Mouse (Mus musculus) adrenal gland (tissue): Measurements from ENCODE around the gene Mrm2.

Experiments used
- intact Hi-C: fragments of 180-260 bp; cut with DNase I; formaldehyde crosslinking; loops from one replicate; pipeline ENCODE4 v1.15.1; 2025

Gene Mrm2

DNA sequence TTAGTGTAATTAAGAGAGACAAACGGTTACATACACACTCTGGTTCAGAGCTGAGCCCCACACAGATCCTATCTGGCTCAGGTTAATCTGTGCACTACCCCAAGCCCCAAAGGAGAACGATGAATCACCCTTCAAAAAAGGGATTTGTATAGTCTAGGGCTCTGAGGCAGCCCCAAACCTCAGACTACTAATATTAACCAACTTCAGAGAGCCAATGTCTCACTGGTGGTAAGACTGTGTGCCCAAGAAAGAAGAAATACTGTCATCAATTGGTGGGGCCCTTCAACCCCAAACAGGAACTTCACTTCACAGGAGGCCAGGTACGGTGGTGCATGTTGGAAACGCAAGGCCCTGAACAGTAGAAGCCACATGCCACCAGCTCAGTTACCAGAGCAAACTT lies 13.5 kb upstream of the Mrm2 start:
- intact Hi-C loops = no loop called here

GRCm38 (mm10) chr5:140342880-140343279 lies 11.2 kb upstream of the Mrm2 start:
- intact Hi-C loops = loop anchor here (5.0 kb wide), 1 partner anchor 49 kb away; no protein-coding TSS in a partner anchor

- intact Hi-C loops = loop anchor here (5.0 kb wide), 2 partner anchors 52 to 503 kb away; no protein-coding TSS in a partner anchor
Measured at GRCm38 (mm10) chr5:140339836-140340235, 8.1 kb upstream of the Mrm2 start.

- intact Hi-C loops = loop anchor here (5.0 kb wide), 1 partner anchor 501 kb away; no protein-coding TSS in a partner anchor
Measured at GRCm38 (mm10) chr5:140338779-140339178, 7.1 kb upstream of the Mrm2 start.

GRCm38 (mm10) chr5:140336680-140337079 lies 5.0 kb upstream of the Mrm2 start:
- intact Hi-C loops = loop anchor here (5.0 kb wide), 1 partner anchor 499 kb away; no protein-coding TSS in a partner anchor

DNA sequence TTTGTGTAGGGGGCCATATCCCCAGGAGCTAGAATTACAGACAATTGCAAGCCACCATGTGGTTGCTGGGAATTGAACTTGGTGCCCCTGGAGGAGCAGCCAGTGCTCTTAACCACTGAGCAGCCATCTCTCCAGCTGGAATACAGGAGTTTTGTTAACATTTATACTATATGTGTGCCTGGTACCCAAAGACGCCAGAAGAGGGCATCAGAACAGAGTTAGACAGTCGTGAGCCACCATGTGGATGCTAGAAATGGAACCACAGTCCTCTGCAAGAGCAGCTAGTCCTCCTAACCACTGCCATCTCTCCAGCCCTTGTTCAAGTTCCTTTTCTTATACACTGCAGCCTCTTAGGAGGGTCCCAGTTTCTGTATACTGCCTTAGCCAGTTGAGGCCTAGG lies 1.9 kb upstream of the Mrm2 start:
- intact Hi-C loops = loop anchor here (5.0 kb wide), 3 partner anchors 64 to 204 kb away; no protein-coding TSS in a partner anchor

GRCm38 (mm10) chr5:140332519-140332918 lies 821 bp upstream of the Mrm2 start:
- intact Hi-C loops = loop anchor here (5.0 kb wide), 3 partner anchors 65 to 205 kb away; no protein-coding TSS in a partner anchor

DNA sequence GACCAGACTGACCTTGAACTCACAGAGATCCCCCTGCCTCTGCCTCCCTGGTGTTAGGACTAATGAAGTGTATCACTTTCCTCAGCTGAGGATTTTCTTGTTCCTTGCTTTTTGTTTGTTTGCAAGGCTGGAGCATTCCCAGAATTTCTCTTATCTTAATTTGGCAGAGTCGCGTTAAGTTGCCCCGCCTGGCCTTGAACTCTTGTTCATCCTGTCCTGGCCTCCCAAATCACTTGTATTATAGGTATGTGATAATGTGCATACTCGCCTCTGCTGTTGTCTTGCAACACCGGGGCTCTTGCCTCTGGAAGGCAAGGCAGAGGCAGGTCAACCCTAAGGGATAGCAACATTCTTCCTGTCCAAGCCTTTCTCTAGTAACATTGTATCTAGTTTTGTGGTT lies 7.6 kb downstream of the Mrm2 start:
- intact Hi-C loops = no loop called here

DNA sequence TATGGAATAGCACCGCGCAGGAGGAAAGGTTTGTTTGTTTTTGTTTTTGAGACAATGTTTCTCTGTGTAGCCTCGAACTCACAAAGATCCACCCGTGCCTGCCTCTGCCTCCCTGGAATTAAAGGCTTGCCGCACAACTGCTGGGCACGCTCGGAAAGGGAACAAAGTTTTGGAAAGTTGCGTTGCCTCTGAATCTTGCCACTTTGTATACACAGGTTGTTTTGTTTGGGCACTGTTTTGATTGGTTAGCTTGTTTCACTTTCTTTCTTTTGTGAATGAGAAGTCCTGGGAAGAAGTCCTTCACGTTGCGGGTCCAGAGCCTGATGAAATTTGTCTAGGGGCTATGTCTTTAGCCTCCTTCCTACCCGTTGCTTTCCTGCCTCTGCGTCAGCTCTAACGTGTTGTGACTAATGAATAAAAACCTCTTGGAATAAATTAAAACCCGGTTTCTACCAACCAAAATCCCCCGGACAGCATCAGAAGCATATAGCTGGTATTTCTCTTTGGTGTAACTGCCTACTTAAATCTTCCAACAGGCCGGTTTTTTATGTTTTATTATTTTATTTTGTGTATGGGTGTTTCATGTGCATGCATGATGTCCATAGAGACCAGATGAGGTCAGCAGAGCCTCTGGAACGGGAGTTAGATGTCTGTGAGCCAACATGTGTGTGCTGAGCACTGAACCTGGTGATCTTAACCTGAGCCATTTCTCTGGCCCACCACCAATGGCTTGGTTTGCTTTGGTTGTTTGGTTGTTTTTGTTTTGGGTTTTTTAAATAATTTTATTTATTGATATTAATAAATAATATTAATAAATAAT lies 9.7 kb downstream of the Mrm2 start:
- intact Hi-C loops = no loop called here

DNA sequence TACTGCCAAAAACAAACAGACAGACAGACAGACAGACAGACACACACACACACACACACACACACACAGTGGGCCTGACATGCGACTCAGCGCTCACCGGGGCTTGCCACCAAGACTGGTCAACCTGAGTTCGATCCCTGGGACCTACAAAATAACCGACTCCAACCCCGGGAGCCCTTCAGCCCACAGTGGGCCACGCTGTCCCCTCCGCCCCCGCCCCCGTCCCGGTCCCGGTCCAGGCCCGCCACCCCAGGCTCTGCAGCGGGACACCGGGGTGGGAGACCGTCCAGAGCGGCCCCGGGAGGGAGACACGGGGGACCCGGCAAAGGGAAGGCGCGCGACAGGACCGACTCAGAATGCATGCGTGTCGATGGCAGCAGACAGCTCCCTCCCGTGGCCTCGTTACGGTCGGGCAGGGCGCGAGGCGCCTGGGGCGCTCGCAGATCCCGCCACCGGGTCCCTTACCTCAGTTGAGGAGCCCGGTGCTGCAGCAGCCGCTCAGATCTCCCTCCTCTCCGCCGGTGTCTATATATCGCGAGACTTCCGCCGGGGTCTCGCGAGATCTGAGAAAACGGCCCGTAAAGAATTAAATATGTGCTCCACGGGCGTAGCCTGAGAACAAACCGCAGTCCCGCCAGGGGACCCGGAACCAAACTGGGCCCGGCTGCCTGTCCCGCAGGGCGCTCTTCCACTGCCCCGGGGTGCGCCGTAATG lies 10.5 kb downstream of the Mrm2 start, which contains the start of the genes Mad1l1 and Nudt1:
TSS of gene Mad1l1 (minus strand) at position 511 of the 714 bp plus-strand sequence.
TSS of gene Nudt1 (plus strand) at position 615 of the 714 bp plus-strand sequence.
- intact Hi-C loops = no loop called here

- intact Hi-C loops = no loop called here
Measured at GRCm38 (mm10) chr5:140316716-140317115, 15.0 kb downstream of the Mrm2 start.

GRCm38 (mm10) chr5:140307602-140308001 lies 24.1 kb downstream of the Mrm2 start:
- intact Hi-C loops = no loop called here

DNA sequence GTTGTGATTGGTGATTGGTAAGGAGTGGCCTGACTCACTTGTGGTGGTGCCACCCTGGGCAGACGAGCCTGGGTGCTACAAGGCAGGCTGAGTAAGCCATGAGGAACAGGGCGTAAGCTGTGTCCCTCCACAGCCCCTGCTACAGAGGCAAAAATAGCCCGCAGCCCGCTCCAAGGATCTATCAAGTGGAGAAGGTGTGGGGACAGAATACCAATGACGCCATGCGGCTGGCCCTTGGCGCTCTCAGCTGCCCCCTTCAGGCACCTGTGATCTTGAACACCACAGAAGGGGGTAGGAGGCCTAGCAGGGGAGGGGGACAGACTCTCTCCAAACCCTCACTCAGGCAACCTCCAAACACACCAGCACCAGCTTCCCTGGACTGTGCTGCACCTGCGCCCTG lies 25.7 kb downstream of the Mrm2 start:
- intact Hi-C loops = no loop called here

DNA sequence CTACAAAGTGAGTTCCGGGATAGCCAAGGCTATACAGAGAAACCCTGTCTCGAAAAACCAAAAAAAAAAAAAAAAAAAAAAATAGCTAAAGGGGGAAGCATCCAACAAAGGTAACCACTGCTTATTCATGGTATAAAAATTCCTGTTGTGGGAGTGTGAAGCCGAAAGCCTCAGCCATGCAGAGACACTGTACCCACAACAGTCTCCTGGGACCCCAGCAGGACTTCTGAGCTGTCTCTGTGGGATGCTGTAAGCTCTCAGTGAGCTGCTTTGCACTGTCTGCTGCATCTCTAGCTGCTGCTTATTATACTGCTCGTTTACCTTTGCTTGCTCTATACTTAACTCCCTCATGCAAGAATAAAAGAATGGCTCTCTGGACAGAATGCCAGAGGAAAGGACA lies 33.4 kb downstream of the Mrm2 start:
- intact Hi-C loops = no loop called here

- intact Hi-C loops = loop anchor here (5.0 kb wide), 2 partner anchors 95 to 455 kb away; no protein-coding TSS in a partner anchor
Measured at GRCm38 (mm10) chr5:140292152-140292551, 39.5 kb downstream of the Mrm2 start.

DNA sequence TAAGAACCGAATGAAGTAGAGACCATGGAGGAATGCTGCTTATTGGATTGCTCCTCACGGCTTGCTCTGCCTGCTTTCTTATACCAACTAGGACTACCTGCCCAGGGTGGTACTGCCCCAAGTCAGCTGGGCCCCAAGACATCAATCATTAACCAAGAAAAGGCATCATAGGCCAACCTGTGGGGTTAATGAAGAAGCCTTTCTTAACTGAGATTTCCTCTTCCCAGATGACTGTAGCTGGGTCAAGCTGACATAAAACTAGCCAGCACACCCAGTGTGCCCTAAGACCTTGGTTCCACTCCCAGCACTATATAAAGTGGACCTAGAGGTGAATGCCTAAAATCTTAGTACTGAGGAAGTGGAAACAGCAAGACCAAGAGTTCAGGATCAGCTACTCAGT lies 42.5 kb downstream of the Mrm2 start:
- intact Hi-C loops = no loop called here

GRCm38 (mm10) chr5:140288287-140288686 lies 43.4 kb downstream of the Mrm2 start:
- intact Hi-C loops = no loop called here

DNA sequence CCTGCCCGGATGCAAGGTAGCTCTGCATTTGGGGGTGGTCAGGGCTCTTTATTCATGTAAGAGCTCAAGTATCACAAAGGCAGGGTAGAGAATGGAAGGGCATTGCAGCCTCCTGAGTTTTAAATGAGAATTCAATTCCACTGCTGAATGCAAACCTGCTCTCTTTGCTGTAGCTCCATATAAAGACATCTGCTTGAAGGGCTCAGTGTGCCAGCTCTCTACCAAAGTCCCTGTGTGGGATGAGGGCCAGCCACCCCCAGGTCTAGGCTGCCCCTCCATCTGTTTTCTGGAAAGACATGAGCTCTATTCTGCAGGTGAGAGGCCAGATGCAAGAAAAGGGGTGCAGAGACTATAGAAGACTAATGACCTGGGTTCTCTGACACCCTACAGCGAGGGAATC lies 46.9 kb downstream of the Mrm2 start:
- intact Hi-C loops = no loop called here

- intact Hi-C loops = no loop called here
Measured at GRCm38 (mm10) chr5:140284011-140284410, 47.7 kb downstream of the Mrm2 start.

DNA sequence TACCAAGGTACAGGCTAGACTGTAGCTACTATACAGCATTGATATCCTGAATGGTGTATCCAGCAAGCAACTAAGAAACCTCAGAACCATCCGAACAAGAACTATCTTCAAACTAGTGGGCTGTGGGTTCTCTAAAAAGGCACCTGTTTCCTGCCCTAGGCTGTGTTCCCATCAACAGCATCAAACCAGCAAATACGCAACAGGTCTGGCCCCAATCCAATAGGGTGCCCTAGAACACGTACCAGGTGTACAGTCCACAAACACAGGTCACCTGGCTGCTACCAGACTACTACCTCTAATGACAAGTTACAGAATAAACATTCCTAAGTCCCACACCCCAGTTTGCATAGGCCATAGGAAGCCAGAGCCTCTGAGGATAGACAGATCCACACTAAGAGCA lies 48.8 kb downstream of the Mrm2 start:
- intact Hi-C loops = no loop called here

- intact Hi-C loops = no loop called here
Measured at GRCm38 (mm10) chr5:140282376-140282775, 49.3 kb downstream of the Mrm2 start.

DNA sequence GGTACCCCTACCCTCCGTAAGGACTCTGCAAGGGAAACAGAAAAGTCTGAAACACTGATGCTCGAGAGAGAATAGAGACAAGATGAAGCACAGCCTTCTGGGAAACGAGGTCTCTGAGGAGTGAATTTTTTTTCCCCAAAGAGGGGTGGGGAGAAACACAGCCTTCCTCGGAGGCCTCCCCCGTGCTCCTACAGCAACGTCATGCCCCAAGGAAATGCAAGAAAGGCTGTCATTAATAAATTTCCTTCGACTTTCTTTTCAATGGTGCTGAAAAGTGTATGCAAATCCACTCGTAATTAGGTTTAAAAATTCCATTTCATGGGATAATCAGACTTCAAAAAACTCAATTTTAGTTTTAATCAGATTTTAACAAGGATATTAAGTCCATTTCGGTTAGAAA lies 51.5 kb downstream of the Mrm2 start:
- intact Hi-C loops = no loop called here
